Mouse (Mus musculus): Measurements from ENCODE around the gene Oxsm. TPM values are rescaled to one million over a fixed set of nuclear protein-coding genes. Genes with fewer than 3 reads are reported as not detected.

The Oxsm gene
- polyA plus RNA-seq, 1 experiment from 2014 or later = 1.7 TPM

- WGBS = 94% methylated on average over 3 of the region's 3 CpGs
- Histone ChIP-seq H3K9me3 (no peaks in the 10 kb centered on the region), H3K36me3 (replicated peaks) (peaks cover 9% of the 10 kb centered on the region; the same call in 1 of the 2 replicates), H3K4me3 (replicated peaks) (no peak overlapping the region), H3K27ac (no peak overlapping the region), H3K4me1 (no peaks in the 10 kb centered on the region), H3K9ac (no peak overlapping the region), H3K4me2 (no peak overlapping the region), H3K27me3 (no peaks in the 10 kb centered on the region)
- no peak for ATAC-seq (ENCODE audit: low FRiP score)
Measured at GRCm38 (mm10) chr14:16255745-16256144, 6.1 kb upstream of the Oxsm start.

GRCm38 (mm10) chr14:16250099-16250498, 491 bp upstream of the Oxsm start:
- H3K9ac ChIP-seq = peak overlapping the region; percentile 81
- H3K4me1 ChIP-seq = peaks cover 11% of the 10 kb centered on the region
- H3K27me3 ChIP-seq = no peaks in the 10 kb centered on the region
- ATAC-seq (ENCODE audit: low FRiP score) = no peak
- peak overlapping the region; percentile 73 for H3K4me2 ChIP-seq
- no peaks in the 10 kb centered on the region for H3K9me3 ChIP-seq
- WGBS = 73% methylated on average over 3 of the region's 3 CpGs
- H3K27ac ChIP-seq = no peak overlapping the region
- peak overlapping the region; percentile 73 for H3K4me3 ChIP-seq (replicated peaks)
- no peaks in the 10 kb centered on the region for H3K36me3 ChIP-seq (replicated peaks)

- Histone ChIP-seq H3K27me3 (no peaks in the 10 kb centered on the region), H3K4me3 (replicated peaks) (peak overlapping the region; percentile 73), H3K27ac (no peak overlapping the region), H3K4me2 (peak overlapping the region; percentile 73), H3K9ac (peak overlapping the region; percentile 81), H3K4me1 (peaks cover 13% of the 10 kb centered on the region), H3K36me3 (replicated peaks) (no peaks in the 10 kb centered on the region), H3K9me3 (no peaks in the 10 kb centered on the region)
- WGBS = 19% methylated on average over 9 of the region's 9 CpGs
- peak; percentile 45 for ATAC-seq (ENCODE audit: low FRiP score)
Measured at GRCm38 (mm10) chr14:16248603-16249157, 928 bp downstream of the Oxsm start.

- H3K27me3 ChIP-seq = no peaks in the 10 kb centered on the region
- no peak for ATAC-seq (ENCODE audit: low FRiP score)
- H3K9me3 ChIP-seq = no peaks in the 10 kb centered on the region
- no peaks in the 10 kb centered on the region for H3K36me3 ChIP-seq (replicated peaks)
- WGBS = 77% methylated on average over 3 of the region's 3 CpGs
- H3K4me1 ChIP-seq = peaks cover 17% of the 10 kb centered on the region
- peak overlapping the region; percentile 73 for H3K4me2 ChIP-seq
- no peak overlapping the region for H3K27ac ChIP-seq
- H3K4me3 ChIP-seq (replicated peaks) = no peak overlapping the region
- no peak overlapping the region for H3K9ac ChIP-seq
Measured at GRCm38 (mm10) chr14:16248135-16248534, 1.5 kb downstream of the Oxsm start.

- H3K9me3 ChIP-seq = no peaks in the 10 kb centered on the region
- 84% methylated on average over 2 of the region's 2 CpGs for WGBS
Measured at GRCm38 (mm10) chr14:16246340-16246912, 3.2 kb downstream of the Oxsm start.

GRCm38 (mm10) chr14:16245127-16245526, 4.5 kb downstream of the Oxsm start:
- Histone ChIP-seq H3K4me2 (no peak overlapping the region), H3K36me3 (replicated peaks) (no peaks in the 10 kb centered on the region), H3K27ac (no peak overlapping the region), H3K4me1 (peaks cover 21% of the 10 kb centered on the region), H3K4me3 (replicated peaks) (no peak overlapping the region), H3K27me3 (no peaks in the 10 kb centered on the region), H3K9me3 (no peaks in the 10 kb centered on the region), H3K9ac (no peak overlapping the region)
- WGBS = 81% methylated on average over 1 of the region's 1 CpGs
- ATAC-seq (ENCODE audit: low FRiP score) = no peak

More at GRCm38 (mm10) chr14:16246340-16246912, 3.2 kb downstream of the Oxsm start:
- Histone ChIP-seq H3K27ac (no peak overlapping the region), H3K4me1 (peaks cover 21% of the 10 kb centered on the region), H3K4me2 (no peak overlapping the region), H3K27me3 (no peaks in the 10 kb centered on the region), H3K4me3 (replicated peaks) (no peak overlapping the region), H3K36me3 (replicated peaks) (no peaks in the 10 kb centered on the region), H3K9ac (no peak overlapping the region)
- ATAC-seq (ENCODE audit: low FRiP score) = no peak

- Histone ChIP-seq H3K4me3 (replicated peaks) (no peak overlapping the region), H3K4me1 (peaks cover 15% of the 10 kb centered on the region), H3K9ac (no peak overlapping the region), H3K27ac (no peak overlapping the region), H3K9me3 (no peaks in the 10 kb centered on the region), H3K4me2 (no peak overlapping the region), H3K27me3 (no peaks in the 10 kb centered on the region), H3K36me3 (replicated peaks) (no peaks in the 10 kb centered on the region)
- no peak for ATAC-seq (ENCODE audit: low FRiP score)
- 51% methylated on average over 2 of the region's 2 CpGs for WGBS
Measured at GRCm38 (mm10) chr14:16244370-16244769, 5.2 kb downstream of the Oxsm start.

GRCm38 (mm10) chr14:16243603-16244209, 5.9 kb downstream of the Oxsm start:
- ATAC-seq (ENCODE audit: low FRiP score) = no peak
- peak overlapping the region; percentile 64; the same call in 1 of the 2 replicates for H3K27ac ChIP-seq

GRCm38 (mm10) chr14:16242947-16243602, 6.5 kb downstream of the Oxsm start:
- Histone ChIP-seq H3K9me3 (no peaks in the 10 kb centered on the region), H3K27ac (peak overlapping the region; percentile 64; the same call in 1 of the 2 replicates), H3K4me2 (peak overlapping the region; percentile 65), H3K27me3 (no peaks in the 10 kb centered on the region), H3K9ac (peak overlapping the region; percentile 62), H3K4me3 (replicated peaks) (peak overlapping the region; percentile 50), H3K36me3 (replicated peaks) (no peaks in the 10 kb centered on the region), H3K4me1 (peaks cover 9% of the 10 kb centered on the region)
- 8% methylated on average over 34 of the region's 34 CpGs for WGBS
- peak; percentile 92 for ATAC-seq (ENCODE audit: low FRiP score)

More at GRCm38 (mm10) chr14:16243603-16244209, 5.9 kb downstream of the Oxsm start:
- Histone ChIP-seq H3K4me2 (peak overlapping the region; percentile 65), H3K36me3 (replicated peaks) (no peaks in the 10 kb centered on the region), H3K4me1 (peaks cover 11% of the 10 kb centered on the region), H3K9ac (peak overlapping the region; percentile 62), H3K4me3 (replicated peaks) (peak overlapping the region; percentile 50), H3K27me3 (no peaks in the 10 kb centered on the region), H3K9me3 (no peaks in the 10 kb centered on the region)
- WGBS = 20% methylated on average over 10 of the region's 10 CpGs

GRCm38 (mm10) chr14:16242193-16242815, 7.3 kb downstream of the Oxsm start:
- no peak overlapping the region for H3K27ac ChIP-seq
- no peak for ATAC-seq (ENCODE audit: low FRiP score)
- peak overlapping the region; percentile 50; the same call in 1 of the 2 replicates for H3K4me3 ChIP-seq (replicated peaks)
- no peaks in the 10 kb centered on the region for H3K36me3 ChIP-seq (replicated peaks)
- no peaks in the 10 kb centered on the region for H3K27me3 ChIP-seq
- 0 out of 2 replicates have a peak, but pooled peaks cover 4% of the 10 kb centered on the region for H3K9me3 ChIP-seq
- H3K9ac ChIP-seq = no peak overlapping the region
- H3K4me1 ChIP-seq = peaks cover 9% of the 10 kb centered on the region
- WGBS = 94% methylated on average over 10 of the region's 10 CpGs
- H3K4me2 ChIP-seq = peak overlapping the region; percentile 65; the same call in 1 of the 2 replicates

- no peaks in the 10 kb centered on the region for H3K27me3 ChIP-seq
- H3K27ac ChIP-seq = no peak overlapping the region
- no peak overlapping the region for H3K4me2 ChIP-seq
- H3K9me3 ChIP-seq = peaks cover 5% of the 10 kb centered on the region; the same call in 1 of the 2 replicates
- H3K9ac ChIP-seq = no peak overlapping the region
- no peak overlapping the region for H3K4me3 ChIP-seq (replicated peaks)
- no peaks in the 10 kb centered on the region for H3K36me3 ChIP-seq (replicated peaks)
- no peaks in the 10 kb centered on the region for H3K4me1 ChIP-seq
- no peak for ATAC-seq (ENCODE audit: low FRiP score)
- 74% methylated on average over 3 of the region's 3 CpGs for WGBS
Measured at GRCm38 (mm10) chr14:16236466-16236865, 13.1 kb downstream of the Oxsm start.

GRCm38 (mm10) chr14:16233515-16233914, 16.1 kb downstream of the Oxsm start:
- peaks cover 5% of the 10 kb centered on the region; the same call in 1 of the 2 replicates for H3K9me3 ChIP-seq
- no peak for ATAC-seq (ENCODE audit: low FRiP score)
- H3K27me3 ChIP-seq = no peaks in the 10 kb centered on the region
- no peaks in the 10 kb centered on the region for H3K4me1 ChIP-seq
- H3K4me3 ChIP-seq (replicated peaks) = no peak overlapping the region
- no peak overlapping the region for H3K27ac ChIP-seq
- no peak overlapping the region for H3K4me2 ChIP-seq
- H3K36me3 ChIP-seq (replicated peaks) = no peaks in the 10 kb centered on the region
- H3K9ac ChIP-seq = no peak overlapping the region
- WGBS = 30% methylated on average over 1 of the region's 1 CpGs
